Mouse (Mus musculus) ES-Bruce4 (cell line): ENCODE results near the gene C1s2.

Source experiments
- CTCF ChIP-seq: IDR thresholded peaks from one replicate; pipeline ENCODE4 v1.8.1; 2011; ENCODE audit warnings: low read depth, low read length
- EP300 ChIP-seq: IDR thresholded peaks from 2 replicates; pipeline ENCODE4 v1.6.1; 2011; ENCODE audit warnings: low read depth, low read length; ENCODE audit not compliant: insufficient read depth

- TF ChIP-seq CTCF, result no peak
- no peak for TF ChIP-seq EP300
These were observed 22.2 kb upstream of the C1s2 start for GRCm38 (mm10) chr6:124658067-124658466.
